Mouse (Mus musculus) forebrain, embryonic 15.5 days (tissue): ENCODE results near the gene Gpr137. TPM values are rescaled to one million over a fixed set of nuclear protein-coding genes. Genes with fewer than 3 reads are reported as not detected.

Source experiments
- ATAC-seq: fragments of 200-750 bp; cut with Nextera tagmentation; replicated peaks from 2 replicates; pipeline ENCODE4 v1.8.0; 2017; ENCODE audit warnings: mild to moderate bottlenecking, moderate TSS enrichment, moderate library complexity
- H3K27ac ChIP-seq: fragments of 300-500 bp; sonication (generic); replicated peaks from 2 replicates; pipeline ENCODE4 v1.5.1; 2015; ENCODE audit warnings: mild to moderate bottlenecking, inconsistent platforms
- H3K27me3 ChIP-seq: fragments of 300-500 bp; sonication (generic); 2 replicates; pipeline ENCODE4 v1.6.1; 2015; ENCODE audit warnings: inconsistent platforms
- H3K36me3 ChIP-seq: fragments of 300-500 bp; sonication (generic); 2 replicates; pipeline ENCODE4 v1.6.1; 2015; ENCODE audit warnings: mild to moderate bottlenecking, inconsistent platforms
- H3K4me1 ChIP-seq: fragments of 300-500 bp; sonication (generic); 2 replicates; pipeline ENCODE4 v1.6.1; 2015; ENCODE audit warnings: inconsistent platforms
- H3K4me2 ChIP-seq: fragments of 300-500 bp; sonication (generic); replicated peaks from 2 replicates; pipeline ENCODE4 v1.6.1; 2015; ENCODE audit warnings: mild to moderate bottlenecking, inconsistent platforms
- H3K4me3 ChIP-seq: fragments of 300-500 bp; sonication (generic); 2 replicates; pipeline ENCODE4 v1.5.1; 2015; ENCODE audit warnings: mild to moderate bottlenecking, inconsistent platforms
- H3K9ac ChIP-seq: fragments of 300-500 bp; sonication (generic); replicated peaks from 2 replicates; pipeline ENCODE4 v1.6.1; 2015; ENCODE audit warnings: mild to moderate bottlenecking, inconsistent platforms
- H3K9me3 ChIP-seq: fragments of 300-500 bp; sonication (generic); 2 replicates; pipeline ENCODE4 v1.6.1; 2016; ENCODE audit warnings: inconsistent platforms
- WGBS: fragments of 180-500 bp; shearing (Covaris S2); methylation state at CpG from one replicate; pipeline ENCODE4 v1.1.7; 2015; ENCODE audit warnings: mixed read lengths; 5-methylcytosine and 5-hydroxymethylcytosine counted together
- polyA plus RNA-seq: library from polyadenylated mRNA; unstranded; fragments of >200 nt; fragmentation: Nextera tagmentation; extraction: Ambion mirVana; gene quantifications from 2 replicates; pipeline ENCODE4 v1.2.1, GENCODE M21; 2015

Gpr137 gene
- polyA plus RNA-seq, 1 experiment from 2014 or later, result 48.0 TPM

GRCm38 (mm10) chr19:6970460-6971085 lies 28.3 kb upstream of the Gpr137 start:
- Histone ChIP-seq H3K36me3 (no peaks in the 10 kb centered on the region), H3K4me1 (peaks cover 21% of the 10 kb centered on the region), H3K9me3 (no peaks in the 10 kb centered on the region), H3K9ac (no peak overlapping the region), H3K4me3 (no peak overlapping the region), H3K4me2 (peak overlapping the region; percentile 46; the same call in 1 of the 2 replicates), H3K27me3 (peaks cover 12% of the 10 kb centered on the region), H3K27ac (no peak overlapping the region)
- ATAC-seq, result no peak
- WGBS, result 13% methylated on average over 11 of the region's 11 CpGs

- Histone ChIP-seq H3K4me1 (peaks cover 21% of the 10 kb centered on the region), H3K36me3 (no peaks in the 10 kb centered on the region), H3K4me2 (peak overlapping the region; percentile 46), H3K9me3 (no peaks in the 10 kb centered on the region), H3K4me3 (peak overlapping the region; percentile 41), H3K27ac (no peak overlapping the region), H3K27me3 (peaks cover 12% of the 10 kb centered on the region), H3K9ac (peak overlapping the region; percentile 22)
- WGBS, result 1% methylated on average over 45 of the region's 55 CpGs
- 0 out of 2 replicates have a peak, but pooled peaks have one; percentile 9 for ATAC-seq
Observed at GRCm38 (mm10) chr19:6969665-6970381, 27.5 kb upstream of the Gpr137 start.

- peak overlapping the region; percentile 46 for H3K4me2 ChIP-seq
- peak overlapping the region; percentile 41 for H3K4me3 ChIP-seq
- H3K4me1 ChIP-seq, result peaks cover 21% of the 10 kb centered on the region
- peak overlapping the region; percentile 22 for H3K9ac ChIP-seq
- H3K27me3 ChIP-seq, result peaks cover 12% of the 10 kb centered on the region
- no peaks in the 10 kb centered on the region for H3K36me3 ChIP-seq
- ATAC-seq, result no peak
- no peak overlapping the region for H3K27ac ChIP-seq
- 1% methylated on average over 20 of the region's 20 CpGs for WGBS
- H3K9me3 ChIP-seq, result no peaks in the 10 kb centered on the region
Observed at GRCm38 (mm10) chr19:6969291-6969664, 27.0 kb upstream of the Gpr137 start.

- 14% methylated on average over 15 of the region's 15 CpGs for WGBS
- Histone ChIP-seq H3K36me3 (no peaks in the 10 kb centered on the region), H3K4me3 (peak overlapping the region; percentile 41), H3K4me2 (peak overlapping the region; percentile 46), H3K27ac (no peak overlapping the region), H3K9me3 (no peaks in the 10 kb centered on the region), H3K4me1 (peaks cover 17% of the 10 kb centered on the region), H3K9ac (no peak overlapping the region), H3K27me3 (peaks cover 12% of the 10 kb centered on the region)
- ATAC-seq, result no peak
Observed at GRCm38 (mm10) chr19:6968491-6969271, 26.4 kb upstream of the Gpr137 start.

- no peaks in the 10 kb centered on the region for H3K27me3 ChIP-seq
- no peak overlapping the region for H3K4me3 ChIP-seq
- H3K4me2 ChIP-seq, result no peak overlapping the region
- no peak for ATAC-seq
- H3K27ac ChIP-seq, result no peak overlapping the region
- 84% methylated on average over 10 of the region's 10 CpGs for WGBS
- H3K9ac ChIP-seq, result no peak overlapping the region
- H3K4me1 ChIP-seq, result peaks cover 10% of the 10 kb centered on the region
- H3K36me3 ChIP-seq, result no peaks in the 10 kb centered on the region
- H3K9me3 ChIP-seq, result no peaks in the 10 kb centered on the region
Observed at GRCm38 (mm10) chr19:6956461-6956860, 14.2 kb upstream of the Gpr137 start.

GRCm38 (mm10) chr19:6955424-6955823 lies 13.1 kb upstream of the Gpr137 start:
- Histone ChIP-seq H3K9me3 (no peaks in the 10 kb centered on the region), H3K36me3 (no peaks in the 10 kb centered on the region), H3K27ac (no peak overlapping the region), H3K4me2 (no peak overlapping the region), H3K4me1 (peaks cover 11% of the 10 kb centered on the region), H3K9ac (no peak overlapping the region), H3K27me3 (no peaks in the 10 kb centered on the region), H3K4me3 (no peak overlapping the region)
- WGBS, result 96% methylated on average over 7 of the region's 7 CpGs
- no peak for ATAC-seq

- no peak overlapping the region for H3K9ac ChIP-seq
- WGBS, result 46% methylated on average over 9 of the region's 9 CpGs
- H3K27me3 ChIP-seq, result no peaks in the 10 kb centered on the region
Observed at GRCm38 (mm10) chr19:6954046-6954445, 11.8 kb upstream of the Gpr137 start.

GRCm38 (mm10) chr19:6952712-6953037 lies 10.4 kb upstream of the Gpr137 start:
- Histone ChIP-seq H3K36me3 (no peaks in the 10 kb centered on the region), H3K4me1 (peaks cover 21% of the 10 kb centered on the region), H3K4me2 (peak overlapping the region; percentile 94), H3K9me3 (no peaks in the 10 kb centered on the region), H3K4me3 (peak overlapping the region; percentile 63), H3K27me3 (no peaks in the 10 kb centered on the region), H3K9ac (peak overlapping the region; percentile 74), H3K27ac (peak overlapping the region; percentile 95)
- ATAC-seq, result no peak
- WGBS, result 14% methylated on average over 3 of the region's 3 CpGs

More at GRCm38 (mm10) chr19:6954046-6954445, 11.8 kb upstream of the Gpr137 start:
- no peak overlapping the region for H3K4me2 ChIP-seq
- H3K27ac ChIP-seq, result no peak overlapping the region
- no peaks in the 10 kb centered on the region for H3K9me3 ChIP-seq
- ATAC-seq, result no peak
- peaks cover 21% of the 10 kb centered on the region for H3K4me1 ChIP-seq
- no peaks in the 10 kb centered on the region for H3K36me3 ChIP-seq
- H3K4me3 ChIP-seq, result no peak overlapping the region

GRCm38 (mm10) chr19:6951994-6952711 lies 9.9 kb upstream of the Gpr137 start:
- Histone ChIP-seq H3K36me3 (peaks cover under 1% of the 10 kb centered on the region; the same call in 1 of the 2 replicates), H3K27ac (peak overlapping the region; percentile 95), H3K4me1 (peaks cover 21% of the 10 kb centered on the region), H3K9me3 (no peaks in the 10 kb centered on the region), H3K4me3 (peak overlapping the region; percentile 63), H3K4me2 (peak overlapping the region; percentile 94), H3K9ac (peak overlapping the region; percentile 74), H3K27me3 (no peaks in the 10 kb centered on the region)
- 2% methylated on average over 31 of the region's 31 CpGs for WGBS
- peak; percentile 11 for ATAC-seq

GRCm38 (mm10) chr19:6951381-6951968 lies 9.2 kb upstream of the Gpr137 start:
- H3K9ac ChIP-seq, result peak overlapping the region; percentile 74
- H3K9me3 ChIP-seq, result no peaks in the 10 kb centered on the region
- ATAC-seq, result peak; percentile 85
- under 1% methylated on average over 35 of the region's 35 CpGs for WGBS
- peak overlapping the region; percentile 94 for H3K4me2 ChIP-seq
- peaks cover 21% of the 10 kb centered on the region for H3K4me1 ChIP-seq
- H3K27ac ChIP-seq, result peak overlapping the region; percentile 95
- no peaks in the 10 kb centered on the region for H3K27me3 ChIP-seq
- H3K36me3 ChIP-seq, result peaks cover 2% of the 10 kb centered on the region; the same call in 1 of the 2 replicates
- H3K4me3 ChIP-seq, result peak overlapping the region; percentile 63

- WGBS, result under 1% methylated on average over 28 of the region's 28 CpGs
- H3K9me3 ChIP-seq, result no peaks in the 10 kb centered on the region
- peak overlapping the region; percentile 63 for H3K4me3 ChIP-seq
- H3K27me3 ChIP-seq, result no peaks in the 10 kb centered on the region
- peaks cover 3% of the 10 kb centered on the region; the same call in 1 of the 2 replicates for H3K36me3 ChIP-seq
- peak overlapping the region; percentile 95 for H3K27ac ChIP-seq
- H3K4me1 ChIP-seq, result peaks cover 21% of the 10 kb centered on the region
- peak overlapping the region; percentile 94 for H3K4me2 ChIP-seq
- peak overlapping the region; percentile 74 for H3K9ac ChIP-seq
- peak; percentile 57 for ATAC-seq
Observed at GRCm38 (mm10) chr19:6950613-6951153, 8.4 kb upstream of the Gpr137 start.
